Mouse (Mus musculus) lung, embryonic 14.5 days (tissue): ENCODE data around the gene Cobl. TPM values are rescaled to one million over a fixed set of nuclear protein-coding genes. Genes with fewer than 3 reads are reported as not detected.

Source experiments
- ATAC-seq: fragments of 200-750 bp; cut with Nextera tagmentation; 2 replicates; pipeline ENCODE4 v1.8.0; 2017; ENCODE audit warnings: mild to moderate bottlenecking, moderate TSS enrichment, moderate library complexity; ENCODE audit not compliant: insufficient read depth
- DNase-seq: peaks from one replicate; pipeline ENCODE4 v3.0.0-alpha.2; 2015
- H3K27ac ChIP-seq: fragments of 300-500 bp; sonication (generic); 2 replicates; pipeline ENCODE4 v1.5.1; 2014; ENCODE audit warnings: low read depth, mild to moderate bottlenecking, moderate library complexity
- H3K27me3 ChIP-seq: fragments of 300-500 bp; sonication (generic); 2 replicates; pipeline ENCODE4 v1.6.1; 2014; ENCODE audit warnings: low read length, control low read depth; ENCODE audit not compliant: insufficient read depth
- H3K36me3 ChIP-seq: fragments of 300-500 bp; sonication (generic); 2 replicates; pipeline ENCODE4 v1.6.1; 2014; ENCODE audit warnings: control low read depth; ENCODE audit not compliant: insufficient read depth
- H3K4me1 ChIP-seq: fragments of 300-500 bp; sonication (generic); 2 replicates; pipeline ENCODE4 v1.6.1; 2014; ENCODE audit warnings: antibody characterized with exemption, control low read depth; ENCODE audit not compliant: insufficient read depth
- H3K4me2 ChIP-seq: fragments of 300-500 bp; sonication (generic); 2 replicates; pipeline ENCODE4 v1.6.1; 2014; ENCODE audit warnings: mild to moderate bottlenecking
- H3K4me3 ChIP-seq: fragments of 300-500 bp; sonication (generic); 2 replicates; pipeline ENCODE4 v1.5.1; 2014; ENCODE audit warnings: low read depth, low read length
- H3K9ac ChIP-seq: fragments of 300-500 bp; sonication (generic); 2 replicates; pipeline ENCODE4 v1.6.1; 2014
- H3K9me3 ChIP-seq: fragments of 300-500 bp; sonication (generic); 2 replicates; pipeline ENCODE4 v1.6.1; 2016; ENCODE audit warnings: low read depth, low read length, control low read depth
- CTCF ChIP-seq: IDR thresholded peaks from 2 replicates; pipeline ENCODE4 v1.5.1; 2016; ENCODE audit warnings: antibody characterized with exemption, low read depth
- WGBS: fragments of 180-500 bp; shearing (Covaris S2); extraction: QIAGEN DNeasy Blood & Tissue Kit; methylation state at CpG from one replicate; pipeline ENCODE4 v1.1.7; 2014; 5-methylcytosine and 5-hydroxymethylcytosine counted together
- polyA plus RNA-seq: library from polyadenylated mRNA; unstranded; fragments of >200 nt; fragmentation: Nextera tagmentation; extraction: Ambion mirVana; gene quantifications from 2 replicates; pipeline ENCODE4 v1.2.1, GENCODE M21; 2014

The Cobl gene
- polyA plus RNA-seq, 1 experiment from 2014 or later: 10.8 TPM

GRCm38 (mm10) chr11:12430231-12431041 is 34.3 kb downstream of the Cobl start:
- H3K4me1 ChIP-seq: peaks cover 31% of the 10 kb centered on the region
- no peak overlapping the region for H3K9ac ChIP-seq
- H3K4me2 ChIP-seq: peak overlapping the region; percentile 0; the same call in 1 of the 2 replicates
- 3% methylated on average over 4 of the region's 4 CpGs for WGBS
- peak; percentile 94 for ATAC-seq
- no peak overlapping the region for H3K4me3 ChIP-seq
- DNase-seq: peak; percentile 84
- H3K27ac ChIP-seq: peak overlapping the region; percentile 95
- H3K9me3 ChIP-seq: no peaks in the 10 kb centered on the region
- no peaks in the 10 kb centered on the region for H3K27me3 ChIP-seq
- no peaks in the 10 kb centered on the region for H3K36me3 ChIP-seq
- no peak for TF ChIP-seq CTCF

GRCm38 (mm10) chr11:12426746-12427145 is 38.0 kb downstream of the Cobl start:
- no peaks in the 10 kb centered on the region for H3K9me3 ChIP-seq
- 75% methylated on average over 5 of the region's 5 CpGs for WGBS
- no peak overlapping the region for H3K9ac ChIP-seq
- H3K27ac ChIP-seq: no peak overlapping the region
- DNase-seq (no peak), ATAC-seq (no peak)
- peaks cover 22% of the 10 kb centered on the region for H3K4me1 ChIP-seq
- no peak overlapping the region for H3K4me2 ChIP-seq
- H3K4me3 ChIP-seq: no peak overlapping the region
- no peaks in the 10 kb centered on the region for H3K36me3 ChIP-seq
- TF ChIP-seq CTCF: no peak
- no peaks in the 10 kb centered on the region for H3K27me3 ChIP-seq

- Histone ChIP-seq H3K4me3 (no peak overlapping the region), H3K4me2 (no peak overlapping the region), H3K27me3 (no peaks in the 10 kb centered on the region), H3K9me3 (no peaks in the 10 kb centered on the region), H3K36me3 (no peaks in the 10 kb centered on the region), H3K4me1 (peaks cover 15% of the 10 kb centered on the region), H3K27ac (no peak overlapping the region), H3K9ac (no peak overlapping the region)
- WGBS: 53% methylated on average over 2 of the region's 2 CpGs
- DNase-seq (no peak), ATAC-seq (no peak)
- TF ChIP-seq CTCF: no peak
These were observed 40.6 kb downstream of the Cobl start for GRCm38 (mm10) chr11:12424205-12424604.

- TF ChIP-seq CTCF: no peak
- Histone ChIP-seq H3K27ac (no peak overlapping the region), H3K9me3 (no peaks in the 10 kb centered on the region), H3K27me3 (no peaks in the 10 kb centered on the region), H3K36me3 (no peaks in the 10 kb centered on the region), H3K9ac (no peak overlapping the region), H3K4me3 (no peak overlapping the region), H3K4me1 (peaks cover 13% of the 10 kb centered on the region), H3K4me2 (no peak overlapping the region)
- WGBS: 41% methylated on average over 5 of the region's 5 CpGs
- ATAC-seq (peak; percentile 58; the same call in 1 of the 2 replicates), DNase-seq (peak; percentile 50)
These were observed 43.6 kb downstream of the Cobl start for GRCm38 (mm10) chr11:12421183-12421582.

- 37% methylated on average over 3 of the region's 3 CpGs for WGBS
- no peak for TF ChIP-seq CTCF
- Histone ChIP-seq H3K9ac (no peak overlapping the region), H3K27me3 (no peaks in the 10 kb centered on the region), H3K36me3 (no peaks in the 10 kb centered on the region), H3K27ac (peak overlapping the region; percentile 18; the same call in 1 of the 2 replicates), H3K4me3 (no peak overlapping the region), H3K9me3 (no peaks in the 10 kb centered on the region), H3K4me2 (no peak overlapping the region), H3K4me1 (peaks cover 12% of the 10 kb centered on the region)
- DNase-seq (peak; percentile 53), ATAC-seq (peak; percentile 76; the same call in 1 of the 2 replicates)
These were observed 44.6 kb downstream of the Cobl start for GRCm38 (mm10) chr11:12420146-12420545.

GRCm38 (mm10) chr11:12416899-12417298 is 47.9 kb downstream of the Cobl start:
- Histone ChIP-seq H3K27ac (no peak overlapping the region), H3K9me3 (no peaks in the 10 kb centered on the region), H3K4me1 (peaks cover 12% of the 10 kb centered on the region), H3K4me3 (no peak overlapping the region), H3K4me2 (no peak overlapping the region), H3K36me3 (no peaks in the 10 kb centered on the region), H3K27me3 (no peaks in the 10 kb centered on the region), H3K9ac (no peak overlapping the region)
- WGBS: 72% methylated on average over 7 of the region's 7 CpGs
- peak; percentile 48 for DNase-seq
- no peak for ATAC-seq
- TF ChIP-seq CTCF: no peak

GRCm38 (mm10) chr11:12415329-12415728 is 49.4 kb downstream of the Cobl start:
- Histone ChIP-seq H3K27ac (no peak overlapping the region), H3K9me3 (no peaks in the 10 kb centered on the region), H3K27me3 (no peaks in the 10 kb centered on the region), H3K4me2 (no peak overlapping the region), H3K4me1 (peaks cover 11% of the 10 kb centered on the region), H3K9ac (no peak overlapping the region), H3K36me3 (no peaks in the 10 kb centered on the region), H3K4me3 (no peak overlapping the region)
- ATAC-seq (no peak), DNase-seq (peak; percentile 42)
- WGBS: 52% methylated on average over 3 of the region's 3 CpGs
- no peak for TF ChIP-seq CTCF
